Mouse (Mus musculus): ENCODE data around the gene Hist1h2af. TPM values are rescaled to one million over a fixed set of nuclear protein-coding genes. Genes with fewer than 3 reads are reported as not detected.
A peak's percentile ranks its signal among the peaks of the same experiment; 100 is the strongest.

The Hist1h2af gene
- polyA plus RNA-seq, 1 experiment from 2014 or later = not detected

- H3K4me3 ChIP-seq = no peak overlapping the region
- H3K9me3 ChIP-seq = no peaks in the 10 kb centered on the region
- no peak for ATAC-seq (replicated peaks)
- peaks cover 10% of the 10 kb centered on the region for H3K4me1 ChIP-seq
- H3K27me3 ChIP-seq (replicated peaks) = peaks cover 18% of the 10 kb centered on the region; the same call in 1 of the 2 replicates
- H3K36me3 ChIP-seq (replicated peaks) = no peaks in the 10 kb centered on the region
- no peak overlapping the region for H3K27ac ChIP-seq
- H3K4me2 ChIP-seq = no peak overlapping the region
- no peak overlapping the region for H3K9ac ChIP-seq
- WGBS = 30% methylated on average over 5 of the region's 5 CpGs
Observed at GRCm38 (mm10) chr13:23501511-23501910, 32.2 kb upstream of the Hist1h2af start.

GRCm38 (mm10) chr13:23502031-23502567, 31.6 kb upstream of the Hist1h2af start:
- WGBS = 38% methylated on average over 9 of the region's 9 CpGs
- no peak for ATAC-seq (replicated peaks)
- Histone ChIP-seq H3K4me1 (peaks cover 10% of the 10 kb centered on the region), H3K4me3 (no peak overlapping the region), H3K4me2 (no peak overlapping the region), H3K9ac (no peak overlapping the region), H3K9me3 (no peaks in the 10 kb centered on the region), H3K27me3 (replicated peaks) (peaks cover 17% of the 10 kb centered on the region; the same call in 1 of the 2 replicates), H3K36me3 (replicated peaks) (no peaks in the 10 kb centered on the region), H3K27ac (no peak overlapping the region)

GRCm38 (mm10) chr13:23502916-23503315, 30.8 kb upstream of the Hist1h2af start:
- no peak overlapping the region for H3K27ac ChIP-seq
- 40% methylated on average over 4 of the region's 4 CpGs for WGBS
- no peaks in the 10 kb centered on the region for H3K36me3 ChIP-seq (replicated peaks)
- no peak overlapping the region for H3K4me2 ChIP-seq
- ATAC-seq (replicated peaks) = no peak
- peaks cover 10% of the 10 kb centered on the region for H3K4me1 ChIP-seq
- no peak overlapping the region for H3K9ac ChIP-seq
- peaks cover 16% of the 10 kb centered on the region; the same call in 1 of the 2 replicates for H3K27me3 ChIP-seq (replicated peaks)
- H3K9me3 ChIP-seq = no peaks in the 10 kb centered on the region
- no peak overlapping the region for H3K4me3 ChIP-seq

- Histone ChIP-seq H3K27me3 (replicated peaks) (peaks cover 15% of the 10 kb centered on the region; the same call in 1 of the 2 replicates), H3K36me3 (replicated peaks) (no peaks in the 10 kb centered on the region), H3K27ac (no peak overlapping the region), H3K4me2 (no peak overlapping the region), H3K9me3 (no peaks in the 10 kb centered on the region), H3K4me3 (no peak overlapping the region), H3K4me1 (peaks cover 6% of the 10 kb centered on the region), H3K9ac (no peak overlapping the region)
- whole genome bisulfite sequencing = 1% methylated on average over 9 of the region's 9 CpGs
- ATAC-seq (replicated peaks) = no peak
Observed at GRCm38 (mm10) chr13:23503797-23504196, 29.9 kb upstream of the Hist1h2af start.

- peak overlapping the region; percentile 32 for H3K4me2 ChIP-seq
- ATAC-seq (replicated peaks) = no peak
- H3K9ac ChIP-seq = no peak overlapping the region
- no peaks in the 10 kb centered on the region for H3K36me3 ChIP-seq (replicated peaks)
- H3K27me3 ChIP-seq (replicated peaks) = peaks cover 8% of the 10 kb centered on the region; the same call in 1 of the 2 replicates
- peaks cover 6% of the 10 kb centered on the region for H3K4me1 ChIP-seq
- H3K27ac ChIP-seq = no peak overlapping the region
- H3K4me3 ChIP-seq = peak overlapping the region; percentile 1; the same call in 1 of the 2 replicates
- 7% methylated on average over 14 of the region's 14 CpGs for WGBS
- no peaks in the 10 kb centered on the region for H3K9me3 ChIP-seq
Observed at GRCm38 (mm10) chr13:23505662-23506345, 27.9 kb upstream of the Hist1h2af start.

GRCm38 (mm10) chr13:23506351-23506750, 27.4 kb upstream of the Hist1h2af start:
- H3K9ac ChIP-seq = no peak overlapping the region
- peaks cover 6% of the 10 kb centered on the region for H3K4me1 ChIP-seq
- H3K4me2 ChIP-seq = peak overlapping the region; percentile 32; the same call in 1 of the 2 replicates
- H3K27ac ChIP-seq = no peak overlapping the region
- ATAC-seq (replicated peaks) = no peak
- no peaks in the 10 kb centered on the region for H3K9me3 ChIP-seq
- H3K4me3 ChIP-seq = no peak overlapping the region
- WGBS = 7% methylated on average over 13 of the region's 13 CpGs
- H3K27me3 ChIP-seq (replicated peaks) = peaks cover 8% of the 10 kb centered on the region; the same call in 1 of the 2 replicates
- no peaks in the 10 kb centered on the region for H3K36me3 ChIP-seq (replicated peaks)

GRCm38 (mm10) chr13:23506819-23507515, 26.7 kb upstream of the Hist1h2af start:
- peaks cover 8% of the 10 kb centered on the region; the same call in 1 of the 2 replicates for H3K27me3 ChIP-seq (replicated peaks)
- H3K4me1 ChIP-seq = peaks cover 6% of the 10 kb centered on the region
- no peak overlapping the region for H3K4me3 ChIP-seq
- no peak overlapping the region for H3K27ac ChIP-seq
- ATAC-seq (replicated peaks) = no peak
- no peak overlapping the region for H3K9ac ChIP-seq
- 0 out of 2 replicates have a peak overlapping the region, but pooled peaks have one; percentile 32 for H3K4me2 ChIP-seq
- H3K36me3 ChIP-seq (replicated peaks) = no peaks in the 10 kb centered on the region
- WGBS = 20% methylated on average over 14 of the region's 14 CpGs
- H3K9me3 ChIP-seq = no peaks in the 10 kb centered on the region

- no peaks in the 10 kb centered on the region for H3K9me3 ChIP-seq
- H3K4me3 ChIP-seq = no peak overlapping the region
- no peak for ATAC-seq (replicated peaks)
- H3K4me2 ChIP-seq = no peak overlapping the region
- 61% methylated on average over 1 of the region's 1 CpGs for WGBS
- H3K9ac ChIP-seq = no peak overlapping the region
- H3K4me1 ChIP-seq = peaks cover 6% of the 10 kb centered on the region; the same call in 1 of the 2 replicates
- H3K27me3 ChIP-seq (replicated peaks) = peaks cover 8% of the 10 kb centered on the region; the same call in 1 of the 2 replicates
- no peaks in the 10 kb centered on the region for H3K36me3 ChIP-seq (replicated peaks)
- no peak overlapping the region for H3K27ac ChIP-seq
Observed at GRCm38 (mm10) chr13:23510127-23510526, 23.6 kb upstream of the Hist1h2af start.

GRCm38 (mm10) chr13:23513517-23513916, 20.2 kb upstream of the Hist1h2af start:
- Histone ChIP-seq H3K27ac (no peak overlapping the region), H3K4me1 (peaks cover 7% of the 10 kb centered on the region; the same call in 1 of the 2 replicates), H3K27me3 (replicated peaks) (no peaks in the 10 kb centered on the region), H3K36me3 (replicated peaks) (no peaks in the 10 kb centered on the region), H3K4me2 (no peak overlapping the region), H3K9ac (no peak overlapping the region), H3K9me3 (no peaks in the 10 kb centered on the region), H3K4me3 (no peak overlapping the region)
- WGBS = 93% methylated on average over 1 of the region's 1 CpGs
- ATAC-seq (replicated peaks) = no peak

- ATAC-seq (replicated peaks) = no peak
- no peak overlapping the region for H3K4me2 ChIP-seq
Observed at GRCm38 (mm10) chr13:23515281-23515680, 18.4 kb upstream of the Hist1h2af start.

GRCm38 (mm10) chr13:23515826-23516620, 17.7 kb upstream of the Hist1h2af start:
- H3K4me1 ChIP-seq = peaks cover 11% of the 10 kb centered on the region; the same call in 1 of the 2 replicates
- H3K27me3 ChIP-seq (replicated peaks) = no peaks in the 10 kb centered on the region
- no peak overlapping the region for H3K27ac ChIP-seq
- H3K9me3 ChIP-seq = no peaks in the 10 kb centered on the region
- ATAC-seq (replicated peaks) = no peak
- peak overlapping the region; percentile 67 for H3K4me2 ChIP-seq
- 55% methylated on average over 15 of the region's 15 CpGs for WGBS
- H3K9ac ChIP-seq = 0 out of 2 replicates have a peak overlapping the region, but pooled peaks have one; percentile 33
- peak overlapping the region; percentile 42 for H3K4me3 ChIP-seq
- H3K36me3 ChIP-seq (replicated peaks) = no peaks in the 10 kb centered on the region

More at GRCm38 (mm10) chr13:23515281-23515680, 18.4 kb upstream of the Hist1h2af start:
- H3K36me3 ChIP-seq (replicated peaks) = no peaks in the 10 kb centered on the region
- no peaks in the 10 kb centered on the region for H3K9me3 ChIP-seq
- H3K4me3 ChIP-seq = no peak overlapping the region
- no peak overlapping the region for H3K27ac ChIP-seq
- peaks cover 11% of the 10 kb centered on the region; the same call in 1 of the 2 replicates for H3K4me1 ChIP-seq
- H3K9ac ChIP-seq = no peak overlapping the region
- H3K27me3 ChIP-seq (replicated peaks) = no peaks in the 10 kb centered on the region
- WGBS = 70% methylated on average over 5 of the region's 5 CpGs
